Mouse (Mus musculus) limb, embryonic 11.5 days (tissue): ENCODE data around the gene Bloc1s3. TPM values are rescaled to one million over a fixed set of nuclear protein-coding genes. Genes with fewer than 3 reads are reported as not detected.

Experiments used
- ATAC-seq: fragments of 200-750 bp; cut with Nextera tagmentation; 2 replicates; pipeline ENCODE4 v1.8.0; 2017; ENCODE audit warnings: low read depth; ENCODE audit not compliant: insufficient number of reproducible peaks, low FRiP score, low TSS enrichment
- DNase-seq: peaks from one replicate; pipeline ENCODE4 v3.0.0-alpha.2; 2015; ENCODE audit warnings: low spot score
- H3K27ac ChIP-seq: fragments of 300-500 bp; sonication (generic); replicated peaks from 2 replicates; pipeline ENCODE4 v1.5.1; 2014; ENCODE audit warnings: low read depth, mild to moderate bottlenecking, low read length
- H3K27me3 ChIP-seq: fragments of 300-500 bp; sonication (generic); 2 replicates; pipeline ENCODE4 v1.6.1; 2014; ENCODE audit warnings: mild to moderate bottlenecking, low read length, mixed read lengths; ENCODE audit not compliant: control insufficient read depth, insufficient read depth
- H3K36me3 ChIP-seq: fragments of 300-500 bp; sonication (generic); 2 replicates; pipeline ENCODE4 v1.6.1; 2014; ENCODE audit warnings: mild to moderate bottlenecking, low read length, moderate library complexity, mixed read lengths; ENCODE audit not compliant: control insufficient read depth, insufficient read depth
- H3K4me1 ChIP-seq: fragments of 300-500 bp; sonication (generic); 2 replicates; pipeline ENCODE4 v1.6.1; 2014; ENCODE audit warnings: low read length, mixed read lengths; ENCODE audit not compliant: control insufficient read depth, insufficient read depth
- H3K4me2 ChIP-seq: fragments of 300-500 bp; sonication (generic); 2 replicates; pipeline ENCODE4 v1.6.1; 2014; ENCODE audit warnings: low read depth, mild to moderate bottlenecking, moderate library complexity; ENCODE audit not compliant: severe bottlenecking
- H3K4me3 ChIP-seq: fragments of 300-500 bp; sonication (generic); 2 replicates; pipeline ENCODE4 v1.5.1; 2014; ENCODE audit warnings: low read depth, low read length
- H3K9ac ChIP-seq: fragments of 300-500 bp; sonication (generic); 2 replicates; pipeline ENCODE4 v1.6.1; 2014; ENCODE audit warnings: mild to moderate bottlenecking, low read length
- H3K9me3 ChIP-seq: fragments of 300-500 bp; sonication (generic); 2 replicates; pipeline ENCODE4 v1.6.1; 2016; ENCODE audit warnings: low read length; ENCODE audit not compliant: control insufficient read depth
- WGBS: fragments of 180-500 bp; shearing (Covaris S2); extraction: QIAGEN DNeasy Blood & Tissue Kit; methylation state at CpG from one replicate; pipeline ENCODE4 v1.1.7; 2014; 5-methylcytosine and 5-hydroxymethylcytosine counted together
- polyA plus RNA-seq: library from polyadenylated mRNA; unstranded; fragments of >200 nt; fragmentation: Nextera tagmentation; extraction: Ambion mirVana; gene quantifications from 2 replicates; pipeline ENCODE4 v1.2.1, GENCODE M21; 2014

The Bloc1s3 gene
- polyA plus RNA-seq, 1 experiment from 2014 or later = 2.7 TPM

GRCm38 (mm10) chr7:19459144-19459870, 48.9 kb downstream of the Bloc1s3 start:
- Histone ChIP-seq H3K36me3 (peaks cover 2% of the 10 kb centered on the region; the same call in 1 of the 2 replicates), H3K4me1 (peaks cover 17% of the 10 kb centered on the region), H3K4me2 (peak overlapping the region; percentile 97), H3K27ac (no peak overlapping the region; the same call in 1 of the 2 replicates), H3K9me3 (no peaks in the 10 kb centered on the region), H3K4me3 (peak overlapping the region; percentile 96), H3K9ac (peak overlapping the region; percentile 82), H3K27me3 (no peaks in the 10 kb centered on the region)
- no peak for ATAC-seq
- 20% methylated on average over 6 of the region's 6 CpGs for WGBS
- no peak for DNase-seq

GRCm38 (mm10) chr7:19458591-19459111, 49.5 kb downstream of the Bloc1s3 start, which contains the start of gene Mark4:
Gene Mark4, minus strand, starts transcription at chr7:19458821.
- H3K4me2 ChIP-seq = peak within 1 kb of the TSS; percentile 97
- H3K27me3 ChIP-seq = no peaks in the 10 kb centered on the region
- H3K36me3 ChIP-seq = peaks cover 2% of the 10 kb centered on the region; the same call in 1 of the 2 replicates
- H3K9ac ChIP-seq = peak within 1 kb of the TSS; percentile 82
- peak within 1 kb of the TSS; percentile 72; the same call in 1 of the 2 replicates for H3K27ac ChIP-seq
- H3K9me3 ChIP-seq = no peaks in the 10 kb centered on the region
- ATAC-seq = peak; percentile 76
- under 1% methylated on average over 33 of the region's 42 CpGs for WGBS
- peak within 1 kb of the TSS; percentile 96 for H3K4me3 ChIP-seq
- peaks cover 16% of the 10 kb centered on the region for H3K4me1 ChIP-seq
- peak; percentile 91 for DNase-seq

GRCm38 (mm10) chr7:19458072-19458486, 50.1 kb downstream of the Bloc1s3 start:
- H3K27ac ChIP-seq = peak overlapping the region; percentile 72; the same call in 1 of the 2 replicates
- H3K9me3 ChIP-seq = no peaks in the 10 kb centered on the region
- H3K36me3 ChIP-seq = peaks cover 2% of the 10 kb centered on the region; the same call in 1 of the 2 replicates
- H3K9ac ChIP-seq = peak overlapping the region; percentile 82
- H3K4me3 ChIP-seq = peak overlapping the region; percentile 96
- no peaks in the 10 kb centered on the region for H3K27me3 ChIP-seq
- peaks cover 11% of the 10 kb centered on the region for H3K4me1 ChIP-seq
- WGBS = under 1% methylated on average over 30 of the region's 31 CpGs
- ATAC-seq (peak; percentile 38), DNase-seq (peak; percentile 82)
- H3K4me2 ChIP-seq = peak overlapping the region; percentile 97

GRCm38 (mm10) chr7:19457414-19458071, 50.6 kb downstream of the Bloc1s3 start:
- DNase-seq = no peak
- peaks cover 2% of the 10 kb centered on the region; the same call in 1 of the 2 replicates for H3K36me3 ChIP-seq
- H3K27ac ChIP-seq = peak overlapping the region; percentile 72; the same call in 1 of the 2 replicates
- 10% methylated on average over 14 of the region's 14 CpGs for WGBS
- H3K9ac ChIP-seq = peak overlapping the region; percentile 82
- ATAC-seq = peak; percentile 12; the same call in 1 of the 2 replicates
- no peaks in the 10 kb centered on the region for H3K27me3 ChIP-seq
- peak overlapping the region; percentile 97 for H3K4me2 ChIP-seq
- no peaks in the 10 kb centered on the region for H3K9me3 ChIP-seq
- peaks cover 7% of the 10 kb centered on the region; the same call in 1 of the 2 replicates for H3K4me1 ChIP-seq
- peak overlapping the region; percentile 96 for H3K4me3 ChIP-seq

GRCm38 (mm10) chr7:19456628-19457027, 51.5 kb downstream of the Bloc1s3 start:
- 99% methylated on average over 7 of the region's 7 CpGs for WGBS
- no peak overlapping the region for H3K4me3 ChIP-seq
- peaks cover 2% of the 10 kb centered on the region; the same call in 1 of the 2 replicates for H3K36me3 ChIP-seq
- no peaks in the 10 kb centered on the region for H3K27me3 ChIP-seq
- DNase-seq (no peak), ATAC-seq (no peak)
- H3K9ac ChIP-seq = no peak overlapping the region
- H3K4me1 ChIP-seq = peaks cover 7% of the 10 kb centered on the region; the same call in 1 of the 2 replicates
- no peak overlapping the region for H3K27ac ChIP-seq
- H3K9me3 ChIP-seq = no peaks in the 10 kb centered on the region
- H3K4me2 ChIP-seq = no peak overlapping the region

DNA sequence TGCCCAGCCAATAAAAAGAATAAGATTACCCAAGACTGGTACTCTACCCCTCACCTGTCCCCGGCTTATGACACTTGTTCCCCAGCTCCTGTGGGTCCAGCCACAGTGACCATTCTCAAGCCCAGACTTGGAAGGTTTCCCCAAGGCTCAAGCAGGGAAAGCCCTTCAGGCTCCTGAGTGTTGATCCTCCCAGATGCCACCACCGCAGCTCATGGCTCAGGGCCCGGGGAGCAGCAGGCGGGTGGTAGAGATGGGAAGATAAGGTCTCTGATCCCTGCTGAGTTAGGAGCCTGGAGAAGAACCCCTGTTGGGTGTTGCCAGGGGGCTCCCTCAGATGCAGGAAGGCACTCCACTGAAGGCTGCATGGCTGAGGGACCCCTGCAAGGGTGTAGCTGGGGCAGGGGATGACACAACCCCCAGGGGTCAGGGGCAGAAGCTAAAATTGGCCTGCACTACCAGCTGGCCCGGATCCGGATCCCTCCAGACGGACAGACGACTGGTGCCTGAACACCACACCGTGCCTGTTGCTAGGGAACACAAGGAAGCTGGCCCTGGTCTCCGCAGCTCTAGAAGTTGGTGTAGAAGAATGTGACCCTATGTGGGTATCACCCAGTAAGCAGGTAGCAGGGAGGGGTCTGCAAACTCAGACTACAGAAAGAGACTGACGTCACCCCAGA, 52.2 kb downstream of the Bloc1s3 start:
- DNase-seq (no peak), ATAC-seq (no peak)
- no peaks in the 10 kb centered on the region for H3K27me3 ChIP-seq
- H3K4me1 ChIP-seq = peaks cover 7% of the 10 kb centered on the region; the same call in 1 of the 2 replicates
- peaks cover 6% of the 10 kb centered on the region for H3K36me3 ChIP-seq
- 89% methylated on average over 11 of the region's 11 CpGs for WGBS
- H3K4me2 ChIP-seq = no peak overlapping the region
- no peak overlapping the region for H3K9ac ChIP-seq
- no peak overlapping the region for H3K27ac ChIP-seq
- H3K9me3 ChIP-seq = no peaks in the 10 kb centered on the region
- H3K4me3 ChIP-seq = no peak overlapping the region

DNA sequence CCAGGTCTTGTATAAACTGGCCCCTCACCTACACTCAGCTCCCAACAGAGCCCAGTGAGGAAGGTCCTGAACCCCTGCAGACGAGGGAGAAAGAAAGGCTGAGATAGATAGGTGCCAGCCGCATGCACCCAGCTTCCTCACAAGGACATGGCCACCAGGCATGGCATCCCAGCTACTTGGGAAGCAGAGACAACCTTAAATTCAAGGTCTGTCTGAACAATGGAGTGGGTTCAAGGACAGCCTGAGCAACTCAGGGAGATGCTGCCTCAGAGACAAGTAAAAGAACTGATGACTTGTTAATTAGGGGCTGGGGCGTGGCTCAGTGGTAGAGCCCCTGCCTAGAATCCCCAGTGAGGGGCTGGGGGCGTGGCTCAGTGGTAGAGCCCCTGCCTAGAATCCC, 53.0 kb downstream of the Bloc1s3 start:
- DNase-seq = no peak
- Histone ChIP-seq H3K9me3 (no peaks in the 10 kb centered on the region), H3K4me1 (peaks cover 7% of the 10 kb centered on the region; the same call in 1 of the 2 replicates), H3K4me2 (no peak overlapping the region), H3K27me3 (no peaks in the 10 kb centered on the region), H3K9ac (no peak overlapping the region), H3K27ac (no peak overlapping the region), H3K4me3 (no peak overlapping the region), H3K36me3 (peaks cover 6% of the 10 kb centered on the region)
- ATAC-seq = no peak
- WGBS = 93% methylated on average over 4 of the region's 4 CpGs
